Mouse (Mus musculus) heart, adult 2 months (tissue): ENCODE measurements around the gene Cbx6. TPM values are rescaled to one million over a fixed set of nuclear protein-coding genes. Genes with fewer than 3 reads are reported as not detected.
"Not testable (repeated sequence)": the region's sequence is repeated elsewhere in the genome, so short reads cannot be mapped to it uniquely, and the experiment has no call there.

Experiments used
- DNase-seq, 2 experiments: peaks; one replicate each; pipeline ENCODE4 v3.0.0; 2021
- H3K27ac ChIP-seq: fragments of 200-600 bp; 2 replicates; pipeline ENCODE4 v1.8.1; 2022
- H3K27me3 ChIP-seq: fragments of 200-500 bp; 2 replicates; pipeline ENCODE4 v1.6.1; 2012; ENCODE audit warnings: mild to moderate bottlenecking, low read length, inconsistent platforms, mixed read lengths; ENCODE audit not compliant: control insufficient read depth, insufficient read depth
- H3K36me3 ChIP-seq: fragments of 200-500 bp; 2 replicates; pipeline ENCODE4 v1.6.1; 2012; ENCODE audit warnings: low read length, inconsistent platforms; ENCODE audit not compliant: control insufficient read depth, insufficient read depth
- H3K4me1 ChIP-seq: fragments of 200-500 bp; 2 replicates; pipeline ENCODE4 v1.6.1; 2011; ENCODE audit warnings: low read length; ENCODE audit not compliant: control insufficient read depth, insufficient read depth
- H3K4me3 ChIP-seq: fragments of 200-600 bp; 2 replicates; pipeline ENCODE4 v1.8.1; 2022
- H3K79me2 ChIP-seq: fragments of 200-500 bp; replicated peaks from 2 replicates; pipeline ENCODE4 v1.6.1; 2012; ENCODE audit warnings: mild to moderate bottlenecking, inconsistent platforms, low read length, moderate library complexity, mixed read lengths; ENCODE audit not compliant: control insufficient read depth, insufficient read depth
- H3K9ac ChIP-seq: fragments of 200-500 bp; 2 replicates; pipeline ENCODE4 v1.6.1; 2012; ENCODE audit warnings: low read depth, mild to moderate bottlenecking, control low read depth, inconsistent platforms, low read length, mixed read lengths
- CTCF ChIP-seq: fragments of 200-600 bp; IDR thresholded peaks from 2 replicates; pipeline ENCODE4 v1.8.1; 2022; ENCODE audit warnings: antibody characterized with exemption, mild to moderate bottlenecking, moderate library complexity
- EP300 ChIP-seq: fragments of 200-500 bp; IDR thresholded peaks from 2 replicates; pipeline ENCODE4 v1.6.1; 2011; ENCODE audit warnings: low read depth, low read length, control low read depth; ENCODE audit not compliant: insufficient read depth
- POLR2A ChIP-seq: fragments of 200-500 bp; IDR thresholded peaks from 2 replicates; pipeline ENCODE4 v1.6.1; 2011; ENCODE audit warnings: mild to moderate bottlenecking, low read depth, low read length, control low read depth; ENCODE audit not compliant: insufficient read depth
- WGBS: fragments of 180-500 bp; shearing (Covaris S2); methylation state at CpG from one replicate; pipeline ENCODE4 v1.1.7; 2018; 5-methylcytosine and 5-hydroxymethylcytosine counted together
- intact Hi-C: fragments of 180-260 bp; cut with DNase I; formaldehyde crosslinking; loops from one replicate; pipeline ENCODE4 v1.15.1; 2025
- polyA plus RNA-seq: library from polyadenylated mRNA; depleted of rRNA; stranded (reverse); fragments of >200 nt; gene quantifications from 2 replicates; pipeline ENCODE4 v1.2.3, GENCODE M21; 2012
- total RNA-seq, 2 experiments: library from RNA; stranded (reverse); gene quantifications; 2 replicates each; pipeline ENCODE4 v1.2.3; 2021

Cbx6 gene
- total and polyA plus RNA-seq, 3 experiments = 21.1 to 22.9 (median 21.3) TPM

- H3K4me3 ChIP-seq = no peak overlapping the region
- TF ChIP-seq EP300 (no peak), POLR2A (no peak), CTCF (no peak)
- H3K36me3 ChIP-seq = no peaks in the 10 kb centered on the region
- no peak overlapping the region for H3K27ac ChIP-seq
- no peak overlapping the region for H3K9ac ChIP-seq
- H3K79me2 ChIP-seq = no peaks in the 10 kb centered on the region
- 57% methylated on average over 13 of the region's 13 CpGs for WGBS
- intact Hi-C loops = no loop called here
- H3K4me1 ChIP-seq = no peaks in the 10 kb centered on the region
- H3K27me3 ChIP-seq = no peaks in the 10 kb centered on the region
- no peak for DNase-seq
These were observed 12.0 kb downstream of the Cbx6 start for GRCm38 (mm10) chr15:79822265-79823199.

GRCm38 (mm10) chr15:79818325-79818724 lies 16.2 kb downstream of the Cbx6 start:
- H3K4me1 ChIP-seq = no peaks in the 10 kb centered on the region
- no peak overlapping the region for H3K27ac ChIP-seq
- H3K79me2 ChIP-seq = no peaks in the 10 kb centered on the region
- no peak overlapping the region for H3K9ac ChIP-seq
- TF ChIP-seq POLR2A (no peak), CTCF (peak; percentile 40)
- no peak for DNase-seq
- H3K27me3 ChIP-seq = no peaks in the 10 kb centered on the region
- no peak overlapping the region for H3K4me3 ChIP-seq
- H3K36me3 ChIP-seq = no peaks in the 10 kb centered on the region
- 79% methylated on average over 4 of the region's 4 CpGs for WGBS
- intact Hi-C loops = no loop called here

DNA sequence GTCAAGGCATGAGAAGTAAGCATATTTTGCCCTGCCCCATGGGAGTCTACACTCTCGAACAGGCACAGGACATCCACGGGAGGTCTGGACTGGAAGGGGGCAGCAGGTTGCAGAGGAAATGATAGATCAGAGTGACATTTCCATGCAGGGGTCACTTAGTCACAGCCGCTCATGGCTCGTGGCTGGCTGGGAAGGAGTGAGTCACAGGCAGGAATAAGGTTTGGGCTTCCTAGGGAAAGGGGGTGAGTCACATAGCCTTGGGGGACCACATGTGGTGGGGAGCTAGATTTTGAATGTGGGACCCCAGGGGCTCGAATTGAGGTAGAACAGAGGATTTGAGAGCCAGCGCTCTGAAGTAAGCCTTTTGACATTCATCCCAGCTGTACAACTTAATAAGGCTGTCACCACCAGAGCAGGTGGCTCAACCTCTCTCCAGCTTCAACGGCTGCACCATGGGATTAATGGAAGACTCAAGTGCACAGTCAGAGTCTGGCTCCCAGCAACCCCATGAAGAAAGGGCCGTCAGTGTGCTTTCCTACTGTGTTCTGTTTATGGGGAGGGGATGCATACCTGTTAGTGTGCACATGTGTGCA lies 20.7 kb downstream of the Cbx6 start:
- no peak overlapping the region for H3K9ac ChIP-seq
- no peaks in the 10 kb centered on the region for H3K36me3 ChIP-seq
- no peak overlapping the region for H3K4me3 ChIP-seq
- TF ChIP-seq EP300 = no peak
- no peak for TF ChIP-seq POLR2A
- TF ChIP-seq CTCF = no peak
- intact Hi-C loops = no loop called here
- no peaks in the 10 kb centered on the region for H3K4me1 ChIP-seq
- 34% methylated on average over 8 of the region's 8 CpGs for WGBS
- no peaks in the 10 kb centered on the region for H3K27me3 ChIP-seq
- DNase-seq = no peak
- no peaks in the 10 kb centered on the region for H3K79me2 ChIP-seq
- H3K27ac ChIP-seq = no peak overlapping the region

GRCm38 (mm10) chr15:79812840-79813239 lies 21.6 kb downstream of the Cbx6 start:
- WGBS = 80% methylated on average over 2 of the region's 2 CpGs
- H3K9ac ChIP-seq, H3K27me3 ChIP-seq, DNase-seq, H3K4me1 ChIP-seq, H3K79me2 ChIP-seq, H3K27ac ChIP-seq, H3K36me3 ChIP-seq, intact Hi-C loops, H3K4me3 ChIP-seq: not testable (repeated sequence)

- H3K4me3 ChIP-seq = no peak overlapping the region
- H3K27ac ChIP-seq = no peak overlapping the region
- H3K36me3 ChIP-seq = no peaks in the 10 kb centered on the region
- no peaks in the 10 kb centered on the region for H3K27me3 ChIP-seq
- no peaks in the 10 kb centered on the region for H3K79me2 ChIP-seq
- WGBS = 68% methylated on average over 4 of the region's 4 CpGs
- TF ChIP-seq CTCF = no peak
- no peak for TF ChIP-seq EP300
- no peak for TF ChIP-seq POLR2A
- DNase-seq = no peak
- intact Hi-C loops = no loop called here
- H3K9ac ChIP-seq = no peak overlapping the region
- H3K4me1 ChIP-seq = no peaks in the 10 kb centered on the region
These were observed 23.5 kb downstream of the Cbx6 start for GRCm38 (mm10) chr15:79810997-79811396.

- Histone ChIP-seq H3K4me1 (no peaks in the 10 kb centered on the region), H3K4me3 (no peak overlapping the region), H3K27me3 (no peaks in the 10 kb centered on the region), H3K9ac (no peak overlapping the region), H3K79me2 (no peaks in the 10 kb centered on the region), H3K27ac (no peak overlapping the region), H3K36me3 (no peaks in the 10 kb centered on the region)
- 45% methylated on average over 3 of the region's 3 CpGs for WGBS
- TF ChIP-seq POLR2A (no peak), EP300 (no peak), CTCF (no peak)
- intact Hi-C loops = no loop called here
- DNase-seq = no peak
These were observed 24.4 kb downstream of the Cbx6 start for GRCm38 (mm10) chr15:79810061-79810460.
